Mouse (Mus musculus) heart, embryonic 16.5 days (tissue): Measurements from ENCODE around the gene Pld3. TPM values are rescaled to one million over a fixed set of nuclear protein-coding genes. Genes with fewer than 3 reads are reported as not detected.

Experiments
- ATAC-seq: fragments of 200-750 bp; cut with Nextera tagmentation; replicated peaks from 2 replicates; pipeline ENCODE4 v1.8.0; 2017; ENCODE audit warnings: moderate number of reproducible peaks; ENCODE audit not compliant: insufficient read depth, low FRiP score; ENCODE audit errors: extremely low read depth
- H3K27ac ChIP-seq: fragments of 300-500 bp; sonication (generic); 2 replicates; pipeline ENCODE4 v1.5.1; 2014; ENCODE audit warnings: mild to moderate bottlenecking, low read length, control low read depth, moderate library complexity
- H3K27me3 ChIP-seq: fragments of 300-500 bp; sonication (generic); 2 replicates; pipeline ENCODE4 v1.6.1; 2014; ENCODE audit warnings: low read length, mixed read lengths; ENCODE audit not compliant: control insufficient read depth, insufficient read depth
- H3K36me3 ChIP-seq: fragments of 300-500 bp; sonication (generic); 2 replicates; pipeline ENCODE4 v1.6.1; 2014; ENCODE audit not compliant: control insufficient read depth, insufficient read depth
- H3K4me1 ChIP-seq: fragments of 300-500 bp; sonication (generic); 2 replicates; pipeline ENCODE4 v1.6.1; 2014; ENCODE audit warnings: low read length, mixed read lengths; ENCODE audit not compliant: control insufficient read depth, insufficient read depth
- H3K4me2 ChIP-seq: fragments of 300-500 bp; sonication (generic); 2 replicates; pipeline ENCODE4 v1.6.1; 2014; ENCODE audit warnings: low read depth, mild to moderate bottlenecking, control low read depth, low read length
- H3K4me3 ChIP-seq: fragments of 300-500 bp; sonication (generic); 2 replicates; pipeline ENCODE4 v1.5.1; 2014; ENCODE audit warnings: mild to moderate bottlenecking, control low read depth, low read length
- H3K9ac ChIP-seq: fragments of 300-500 bp; sonication (generic); 2 replicates; pipeline ENCODE4 v1.6.1; 2014; ENCODE audit warnings: low read length, control low read depth
- H3K9me3 ChIP-seq: fragments of 300-500 bp; sonication (generic); replicated peaks from 2 replicates; pipeline ENCODE4 v1.6.1; 2016; ENCODE audit warnings: low read length; ENCODE audit not compliant: control insufficient read depth
- WGBS: fragments of 180-500 bp; shearing (Covaris S2); extraction: QIAGEN DNeasy Blood & Tissue Kit; methylation state at CpG from one replicate; pipeline ENCODE4 v1.1.7; 2014; 5-methylcytosine and 5-hydroxymethylcytosine counted together
- polyA plus RNA-seq: library from polyadenylated mRNA; unstranded; fragments of >200 nt; fragmentation: Nextera tagmentation; extraction: Ambion mirVana; gene quantifications from 2 replicates; pipeline ENCODE4 v1.2.1, GENCODE M21; 2015

Gene Pld3
- 58.6 and 63.4 TPM in 2 replicates for polyA plus RNA-seq

GRCm38 (mm10) chr7:27552931-27553513 is at the start of gene Pld3, which contains the start of gene 2310022A10Rik:
Gene Pld3 (minus strand): TSS chr7:27553218.
Gene 2310022A10Rik (plus strand): TSS chr7:27553233.
- WGBS = under 1% methylated on average over 41 of the region's 41 CpGs
- Histone ChIP-seq H3K27ac (peak within 1 kb of the TSS; percentile 40), H3K4me1 (peaks cover 8% of the 10 kb centered on the region), H3K4me2 (peak within 1 kb of the TSS; percentile 74), H3K27me3 (no peaks in the 10 kb centered on the region), H3K9me3 (no peaks in the 10 kb centered on the region), H3K9ac (peak within 1 kb of the TSS; percentile 82), H3K4me3 (peak within 1 kb of the TSS; percentile 86), H3K36me3 (peaks cover 4% of the 10 kb centered on the region)
- peak; percentile 99 for ATAC-seq

GRCm38 (mm10) chr7:27602161-27602560 is 49.1 kb upstream of the Pld3 start:
- H3K27me3 ChIP-seq = no peaks in the 10 kb centered on the region
- H3K4me3 ChIP-seq = no peak overlapping the region
- H3K9me3 ChIP-seq = no peaks in the 10 kb centered on the region
- no peak for ATAC-seq
- H3K27ac ChIP-seq = no peak overlapping the region
- H3K36me3 ChIP-seq = no peaks in the 10 kb centered on the region
- WGBS = 73% methylated on average over 2 of the region's 2 CpGs
- H3K9ac ChIP-seq = 0 out of 2 replicates have a peak overlapping the region, but pooled peaks have one; percentile 34
- peaks cover 87% of the 10 kb centered on the region for H3K4me1 ChIP-seq
- no peak overlapping the region for H3K4me2 ChIP-seq

GRCm38 (mm10) chr7:27601628-27602027 is 48.6 kb upstream of the Pld3 start:
- Histone ChIP-seq H3K9ac (no peak overlapping the region), H3K27me3 (no peaks in the 10 kb centered on the region), H3K4me1 (peaks cover 87% of the 10 kb centered on the region), H3K36me3 (no peaks in the 10 kb centered on the region), H3K4me2 (no peak overlapping the region), H3K4me3 (no peak overlapping the region), H3K9me3 (no peaks in the 10 kb centered on the region), H3K27ac (no peak overlapping the region)
- WGBS = 48% methylated on average over 4 of the region's 4 CpGs
- no peak for ATAC-seq

DNA sequence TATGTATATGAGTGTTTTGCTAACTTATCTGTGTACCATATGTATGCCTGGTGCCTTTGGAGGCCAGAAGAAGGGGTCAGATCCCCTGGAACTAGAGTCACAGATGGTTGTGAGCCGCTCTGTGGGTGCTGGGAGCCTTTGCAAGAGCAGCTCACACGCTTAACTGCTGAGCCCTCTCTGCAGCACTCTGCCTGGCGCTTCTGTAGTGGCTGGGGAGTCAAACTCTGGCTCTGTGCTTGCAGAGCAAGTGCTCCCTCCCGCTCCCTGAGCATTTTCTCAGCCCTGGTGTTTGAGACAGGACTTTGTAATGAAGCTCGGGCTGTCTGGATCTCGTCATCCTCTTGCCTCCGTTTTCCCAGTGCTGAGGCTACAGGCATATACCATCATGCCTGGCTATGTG is 45.0 kb upstream of the Pld3 start:
- no peak overlapping the region for H3K4me3 ChIP-seq
- H3K4me2 ChIP-seq = no peak overlapping the region
- no peaks in the 10 kb centered on the region for H3K9me3 ChIP-seq
- H3K27me3 ChIP-seq = no peaks in the 10 kb centered on the region
- peak overlapping the region; percentile 18; the same call in 1 of the 2 replicates for H3K9ac ChIP-seq
- no peak for ATAC-seq
- H3K36me3 ChIP-seq = no peaks in the 10 kb centered on the region
- H3K4me1 ChIP-seq = peaks cover 82% of the 10 kb centered on the region
- peak overlapping the region; percentile 15; the same call in 1 of the 2 replicates for H3K27ac ChIP-seq
- 58% methylated on average over 7 of the region's 7 CpGs for WGBS

DNA sequence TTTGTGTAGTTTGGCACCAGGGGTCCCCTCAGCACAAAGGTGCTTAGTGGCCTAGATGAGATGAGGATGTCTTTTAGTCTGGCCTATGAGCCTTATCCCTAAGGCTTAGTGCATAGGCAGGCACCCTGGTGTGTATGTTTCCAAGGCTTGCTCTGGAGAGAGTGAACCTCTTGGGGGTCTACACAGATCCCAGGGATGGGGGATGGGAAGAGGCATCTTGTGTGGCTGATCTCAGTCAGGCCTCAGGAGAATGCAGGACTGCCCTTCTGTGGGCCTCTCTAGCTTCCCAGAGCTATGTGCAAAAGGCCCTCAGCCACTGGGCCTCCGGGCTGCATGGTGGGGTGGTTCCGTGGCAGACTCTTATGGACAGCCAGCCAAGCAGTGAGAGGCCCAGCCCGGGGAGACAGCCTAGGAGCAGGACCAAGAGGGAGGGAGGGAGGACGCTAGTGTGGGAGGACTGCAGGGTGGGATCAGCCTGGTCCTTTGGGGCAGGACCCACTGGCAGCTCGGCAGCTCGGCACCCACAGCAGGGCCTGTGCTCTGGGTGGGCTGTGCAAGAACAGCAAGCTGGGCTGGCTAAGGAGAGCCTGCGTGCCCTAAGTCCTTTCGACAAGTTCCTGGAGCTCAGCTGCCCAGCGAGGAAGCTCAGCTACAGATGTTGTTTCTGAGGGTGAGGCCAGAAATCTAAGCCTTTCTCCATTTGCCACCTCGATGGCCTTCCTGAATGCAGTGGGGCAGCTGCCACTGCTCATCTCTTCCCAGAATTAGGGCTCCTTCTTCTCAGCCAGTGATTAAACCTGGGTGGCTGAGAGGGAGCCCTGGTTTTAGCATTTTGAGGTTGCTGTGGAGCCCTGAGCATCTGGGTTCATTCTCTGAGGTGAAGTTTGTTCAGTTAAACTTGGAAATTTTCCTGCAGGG is 43.8 kb upstream of the Pld3 start:
- Histone ChIP-seq H3K36me3 (no peaks in the 10 kb centered on the region), H3K9me3 (no peaks in the 10 kb centered on the region), H3K27ac (peak overlapping the region; percentile 84), H3K4me3 (0 out of 2 replicates have a peak overlapping the region, but pooled peaks have one; percentile 2), H3K4me1 (peaks cover 74% of the 10 kb centered on the region), H3K27me3 (no peaks in the 10 kb centered on the region), H3K9ac (peak overlapping the region; percentile 59), H3K4me2 (peak overlapping the region; percentile 37)
- ATAC-seq = no peak
- WGBS = 34% methylated on average over 10 of the region's 10 CpGs

DNA sequence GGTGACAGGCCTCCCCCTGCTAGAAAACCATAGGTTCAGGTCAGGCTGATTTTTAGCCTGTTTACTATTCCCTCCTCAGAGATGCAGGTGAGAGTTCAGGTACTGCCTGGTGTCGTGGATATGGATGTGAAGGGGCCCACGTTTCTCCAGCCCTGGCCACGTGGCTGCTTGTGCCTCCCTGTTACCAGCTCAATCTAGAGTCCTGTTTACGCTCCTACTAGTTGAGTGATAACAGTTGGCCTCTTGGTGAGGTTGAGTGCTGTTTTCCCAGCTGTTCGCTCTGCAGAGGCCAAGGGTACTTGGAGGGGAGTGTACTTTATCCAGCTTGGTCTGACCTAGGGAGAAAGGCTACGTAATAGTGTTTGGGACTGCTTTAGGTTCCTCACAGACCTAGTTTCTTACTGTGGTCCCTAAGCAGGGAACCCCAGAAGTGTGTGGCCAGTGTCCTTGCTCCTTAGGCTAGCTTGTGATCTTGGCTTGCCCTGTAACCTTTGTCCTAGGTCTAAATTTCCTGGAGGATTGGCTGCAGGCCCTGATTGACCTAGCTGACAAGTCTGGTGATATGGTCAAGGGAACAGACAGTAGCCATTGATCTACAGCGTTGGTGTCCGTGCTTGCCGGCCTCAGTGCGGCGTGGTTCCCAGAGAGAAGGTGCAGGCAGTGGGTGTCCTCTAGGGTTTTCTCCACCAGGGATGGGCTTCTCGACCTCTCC is 40.1 kb upstream of the Pld3 start:
- peak overlapping the region; percentile 66 for H3K4me2 ChIP-seq
- H3K4me1 ChIP-seq = peaks cover 41% of the 10 kb centered on the region
- H3K4me3 ChIP-seq = peak overlapping the region; percentile 85
- no peak for ATAC-seq
- WGBS = 38% methylated on average over 12 of the region's 12 CpGs
- peak overlapping the region; percentile 95 for H3K9ac ChIP-seq
- peak overlapping the region; percentile 98 for H3K27ac ChIP-seq
- no peaks in the 10 kb centered on the region for H3K36me3 ChIP-seq
- H3K9me3 ChIP-seq = no peaks in the 10 kb centered on the region
- no peaks in the 10 kb centered on the region for H3K27me3 ChIP-seq

DNA sequence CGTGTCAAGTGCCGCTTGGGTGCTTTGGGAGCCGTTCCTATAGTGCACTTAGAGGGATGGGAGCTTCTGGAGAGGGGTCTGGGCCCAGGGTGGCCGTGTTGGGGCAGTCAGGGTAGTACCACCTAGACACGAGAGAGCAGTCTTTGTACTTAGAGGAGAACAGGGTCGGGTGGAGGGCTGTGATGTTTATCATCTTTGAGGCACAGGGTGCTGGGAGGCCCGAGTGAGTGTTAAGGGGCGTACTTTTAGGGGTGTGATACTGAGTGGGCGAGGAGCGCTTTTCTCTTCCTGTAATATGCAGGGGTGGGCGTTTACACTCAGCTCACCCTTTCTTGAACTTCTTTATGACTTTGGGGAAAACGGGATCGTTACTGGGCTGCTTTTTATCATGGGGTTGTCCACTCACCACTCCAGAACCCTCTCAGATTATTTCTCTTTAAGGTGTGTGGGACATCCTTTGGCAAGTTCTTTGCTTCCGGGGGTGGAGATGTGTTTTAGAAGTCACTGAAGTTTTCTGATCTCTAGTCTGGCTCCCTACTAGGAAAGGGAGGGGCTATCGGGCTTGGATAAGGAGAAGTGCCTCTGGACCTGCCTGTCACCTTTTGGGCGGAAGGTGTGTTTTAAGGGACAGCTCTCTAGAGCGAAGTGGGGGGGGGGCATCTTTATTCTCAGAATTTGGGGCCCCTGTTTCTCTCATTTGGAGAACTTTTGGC is 39.4 kb upstream of the Pld3 start:
- peak overlapping the region; percentile 98 for H3K27ac ChIP-seq
- H3K9me3 ChIP-seq = no peaks in the 10 kb centered on the region
- peaks cover 34% of the 10 kb centered on the region for H3K4me1 ChIP-seq
- WGBS = 1% methylated on average over 17 of the region's 17 CpGs
- H3K4me3 ChIP-seq = peak overlapping the region; percentile 85
- no peaks in the 10 kb centered on the region for H3K36me3 ChIP-seq
- H3K4me2 ChIP-seq = peak overlapping the region; percentile 66
- H3K27me3 ChIP-seq = no peaks in the 10 kb centered on the region
- peak overlapping the region; percentile 95 for H3K9ac ChIP-seq
- ATAC-seq = peak; percentile 42
